In the genomic region with DNA sequence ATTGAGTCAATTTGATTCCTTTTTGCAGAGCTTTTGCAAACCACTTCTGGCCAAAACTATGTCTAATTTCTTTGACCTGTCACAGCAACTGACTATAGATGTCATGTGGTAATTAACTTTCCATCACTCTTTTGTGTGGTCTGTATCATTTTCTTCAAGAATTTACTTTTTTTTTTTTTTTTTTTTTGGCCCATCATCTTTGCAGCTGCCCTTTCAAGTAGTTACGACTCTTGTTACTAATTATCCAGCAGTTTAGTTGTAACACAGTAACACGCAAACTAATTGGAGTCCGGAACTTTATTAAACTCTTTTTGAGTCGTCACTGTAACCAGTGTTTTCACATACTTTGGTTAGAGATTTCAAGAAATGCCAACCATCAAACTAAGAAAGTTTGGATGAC, we compare ENCODE assay signal across 8 mouse cellular contexts. TPM values are rescaled to one million over a fixed set of nuclear protein-coding genes. Genes with fewer than 3 reads are reported as not detected.
DNase-seq lines count a peak whose midpoint lies in the region; ATAC-seq and TF ChIP-seq lines count a peak whose summit lies in the region.

No protein-coding gene starts in this region.

- H3K9me3 ChIP-seq in embryonic facial prominence, embryonic 13.5 days, result no peaks in the 10 kb centered on the region
- no peaks in the 10 kb centered on the region for H3K9me3 ChIP-seq in intestine, embryonic 16.5 days (ENCODE audit: control insufficient read depth, low read length)
- H3K9me3 ChIP-seq in neural tube, embryonic 13.5 days, result no peaks in the 10 kb centered on the region

- peak overlapping the region; percentile 90 for H3K4me2 ChIP-seq in embryonic facial prominence, embryonic 13.5 days
- peak overlapping the region; percentile 68 for H3K4me2 ChIP-seq in intestine, embryonic 16.5 days (ENCODE audit: low read depth, low read length)
- peak overlapping the region; percentile 83 for H3K4me2 ChIP-seq in neural tube, embryonic 13.5 days

- no peak for TF ChIP-seq CTCF in liver, adult 2 months (IDR thresholded peaks at IDR 0.05; ENCODE audit: low read depth, low read length)

- WGBS in liver, adult 2 months, result 19% methylated on average over 4 of the region's 4 CpGs
- 12% methylated on average over 4 of the region's 4 CpGs for WGBS in embryonic facial prominence, embryonic 13.5 days
- WGBS in intestine, embryonic 16.5 days, result 12% methylated on average over 4 of the region's 4 CpGs
- WGBS in neural tube, embryonic 13.5 days, result 8% methylated on average over 4 of the region's 4 CpGs

- no peak for DNase-seq in liver, adult 2 months (ENCODE audit: extremely low read depth, low read depth, low spot score)
- DNase-seq in liver, result no peak
- no peak for DNase-seq in cerebellum, postnatal 10 days
- DNase-seq in right cerebral cortex, postnatal 4 days, result no peak
- no peak for DNase-seq in gastrocnemius, postnatal 25 days

- TF ChIP-seq POLR2A in liver, adult 2 months (IDR thresholded peaks at IDR 0.05; ENCODE audit: extremely low read depth, insufficient read depth, low read length), result no peak

- H3K9ac ChIP-seq in liver, adult 2 months (ENCODE audit: low read depth, low read length), result peak overlapping the region; percentile 96; the same call in 1 of the 2 replicates
- H3K9ac ChIP-seq in embryonic facial prominence, embryonic 13.5 days, result peak overlapping the region; percentile 92
- H3K9ac ChIP-seq in intestine, embryonic 16.5 days (ENCODE audit: low read depth, low read length), result peak overlapping the region; percentile 97
- H3K9ac ChIP-seq in neural tube, embryonic 13.5 days, result peak overlapping the region; percentile 98

- peaks cover 5% of the 10 kb centered on the region; the same call in 1 of the 2 replicates for H3K4me1 ChIP-seq in liver, adult 2 months (ENCODE audit: control insufficient read depth, insufficient read depth, low read length)
- peaks cover 16% of the 10 kb centered on the region for H3K4me1 ChIP-seq in embryonic facial prominence, embryonic 13.5 days
- no peaks in the 10 kb centered on the region for H3K4me1 ChIP-seq in intestine, embryonic 16.5 days (ENCODE audit: control insufficient read depth, insufficient read depth, low read length)
- H3K4me1 ChIP-seq in neural tube, embryonic 13.5 days (replicated peaks), result peaks cover 34% of the 10 kb centered on the region

- H3K4me3 ChIP-seq in liver, adult 2 months (ENCODE audit: insufficient read depth, low read depth, low read length), result peak overlapping the region; percentile 99
- peak overlapping the region; percentile 96 for H3K4me3 ChIP-seq in embryonic facial prominence, embryonic 13.5 days
- H3K4me3 ChIP-seq in intestine, embryonic 16.5 days (ENCODE audit: low read length), result peak overlapping the region; percentile 98
- H3K4me3 ChIP-seq in neural tube, embryonic 13.5 days, result peak overlapping the region; percentile 91

- H3K27ac ChIP-seq in liver, adult 2 months (replicated peaks; ENCODE audit: insufficient read depth, low read depth, low read length), result no peak overlapping the region
- H3K27ac ChIP-seq in embryonic facial prominence, embryonic 13.5 days, result no peak overlapping the region
- H3K27ac ChIP-seq in intestine, embryonic 16.5 days (ENCODE audit: low read length), result no peak overlapping the region
- peak overlapping the region; percentile 100; the same call in 1 of the 2 replicates for H3K27ac ChIP-seq in neural tube, embryonic 13.5 days (replicated peaks)

- peaks cover 3% of the 10 kb centered on the region; the same call in 1 of the 2 replicates for H3K79me2 ChIP-seq in liver, adult 2 months (ENCODE audit: control insufficient read depth, insufficient read depth, low read length)

- no peaks in the 10 kb centered on the region for H3K27me3 ChIP-seq in liver, adult 2 months (ENCODE audit: control insufficient read depth, insufficient read depth, low read length)
- no peaks in the 10 kb centered on the region for H3K27me3 ChIP-seq in embryonic facial prominence, embryonic 13.5 days
- no peaks in the 10 kb centered on the region for H3K27me3 ChIP-seq in intestine, embryonic 16.5 days (replicated peaks; ENCODE audit: control insufficient read depth, insufficient read depth, low read length)
- 0 out of 2 replicates have a peak, but pooled peaks cover 3% of the 10 kb centered on the region for H3K27me3 ChIP-seq in neural tube, embryonic 13.5 days

- no peaks in the 10 kb centered on the region for H3K36me3 ChIP-seq in liver, adult 2 months (ENCODE audit: control insufficient read depth, insufficient read depth, low read length)
- no peaks in the 10 kb centered on the region for H3K36me3 ChIP-seq in embryonic facial prominence, embryonic 13.5 days
- no peaks in the 10 kb centered on the region for H3K36me3 ChIP-seq in intestine, embryonic 16.5 days (ENCODE audit: control insufficient read depth, insufficient read depth, low read length)
- no peaks in the 10 kb centered on the region for H3K36me3 ChIP-seq in neural tube, embryonic 13.5 days

- no peak for ATAC-seq in embryonic facial prominence, embryonic 13.5 days (ENCODE audit: insufficient number of reproducible peaks, insufficient read depth, low FRiP score, low TSS enrichment, low read depth)
- no peak for ATAC-seq in intestine, embryonic 16.5 days
- no peak for ATAC-seq in neural tube, embryonic 13.5 days (ENCODE audit: low read depth)

RNA-seq across cellular contexts. Expression of a gene that starts 0.8 kb away (rescaled TPM):
- total RNA-seq in liver, adult 2 months (2014; rRNA removed), result 11.8 and 14.1 TPM in 2 replicates
- 2.4 and 2.5 TPM in 2 replicates for polyA plus RNA-seq in liver, adult 2 months (2012; rRNA removed)
- 8.6 and 9.4 TPM in 2 replicates for polyA plus RNA-seq in embryonic facial prominence, embryonic 13.5 days (2015; fragmentation: Nextera tagmentation; extraction: Ambion mirVana)
- 3.8 and 4.0 TPM in 2 replicates for polyA plus RNA-seq in intestine, embryonic 16.5 days (2015; fragmentation: Nextera tagmentation; extraction: Ambion mirVana)
- polyA plus RNA-seq in neural tube, embryonic 13.5 days (2015; fragmentation: Nextera tagmentation; extraction: Ambion mirVana), result 9.8 and 12.5 TPM in 2 replicates
- total RNA-seq in gastrocnemius, postnatal 25 days (2021), result 10 to 100 TPM; 10.9 to 11.9 TPM
